Comparison of ENCODE assay signal across 15 mouse cellular contexts in genomic region chr6:50933510-50933909, GRCm38 (mm10).
DNase-seq lines count a peak whose midpoint lies in the region; ATAC-seq and TF ChIP-seq lines count a peak whose summit lies in the region.
"Had no signal": no experiment of that assay in that cellular context is flagged by ENCODE, and none has a peak within 500 bp of the region (broad histone marks: within the 10 kb centered on the region; RNA-seq: fewer than 3 reads in every experiment).

No protein-coding gene starts in this region.

- no peak overlapping the region for H3K4me2 ChIP-seq in midbrain, embryonic 11.5 days
- H3K4me2 ChIP-seq in embryonic facial prominence, embryonic 13.5 days, result no peak overlapping the region
- no peak overlapping the region for H3K4me2 ChIP-seq in neural tube, embryonic 15.5 days
- H3K4me2 ChIP-seq: midbrain, embryonic 12.5 days had no signal

- no peaks in the 10 kb centered on the region for H3K9me3 ChIP-seq in midbrain, embryonic 10.5 days (replicated peaks)
- H3K9me3 ChIP-seq in midbrain, embryonic 11.5 days (ENCODE audit: control insufficient read depth, low read length), result no peaks in the 10 kb centered on the region
- H3K9me3 ChIP-seq in embryonic facial prominence, embryonic 13.5 days, result no peaks in the 10 kb centered on the region
- H3K9me3 ChIP-seq in neural tube, embryonic 15.5 days (replicated peaks), result no peaks in the 10 kb centered on the region
- H3K9me3 ChIP-seq: G1E; midbrain, embryonic 12.5 days had no signal

- H3K4me1 ChIP-seq in midbrain, embryonic 10.5 days, result peaks cover 27% of the 10 kb centered on the region
- H3K4me1 ChIP-seq in midbrain, embryonic 11.5 days (ENCODE audit: control insufficient read depth, insufficient read depth, low read length), result no peaks in the 10 kb centered on the region; the same call in 1 of the 2 replicates
- peaks cover 10% of the 10 kb centered on the region; the same call in 1 of the 2 replicates for H3K4me1 ChIP-seq in cerebellum, adult 2 months (ENCODE audit: control insufficient read depth, insufficient read depth, low read length)
- H3K4me1 ChIP-seq in embryonic facial prominence, embryonic 13.5 days, result peaks cover 23% of the 10 kb centered on the region
- H3K4me1 ChIP-seq in neural tube, embryonic 15.5 days, result peaks cover 23% of the 10 kb centered on the region

- H3K27me3 ChIP-seq in midbrain, embryonic 10.5 days (ENCODE audit: low read depth, poor library complexity, severe bottlenecking), result peaks cover 4% of the 10 kb centered on the region; the same call in 1 of the 2 replicates
- H3K27me3 ChIP-seq in midbrain, embryonic 11.5 days (ENCODE audit: control insufficient read depth, insufficient read depth, low read length), result no peaks in the 10 kb centered on the region
- H3K27me3 ChIP-seq in cerebellum, adult 2 months (ENCODE audit: control insufficient read depth, insufficient read depth, low read length), result no peaks in the 10 kb centered on the region
- H3K27me3 ChIP-seq in embryonic facial prominence, embryonic 13.5 days, result peaks cover 14% of the 10 kb centered on the region; the same call in 1 of the 2 replicates
- no peaks in the 10 kb centered on the region for H3K27me3 ChIP-seq in neural tube, embryonic 15.5 days (replicated peaks)
- H3K27me3 ChIP-seq: midbrain, embryonic 12.5 days had no signal

- TF ChIP-seq POLR2A in cerebellum, adult 2 months (IDR thresholded peaks at IDR 0.05; ENCODE audit: borderline replicate concordance, insufficient read depth, low read length), result no peak

- H3K9ac ChIP-seq in midbrain, embryonic 11.5 days (ENCODE audit: low read length), result no peak overlapping the region
- no peak overlapping the region for H3K9ac ChIP-seq in embryonic facial prominence, embryonic 13.5 days
- no peak overlapping the region for H3K9ac ChIP-seq in neural tube, embryonic 15.5 days (replicated peaks)
- H3K9ac ChIP-seq: liver, embryonic 14.5 days; midbrain, embryonic 12.5 days had no signal

- H3K4me3 ChIP-seq in midbrain, embryonic 10.5 days, result no peak overlapping the region
- H3K4me3 ChIP-seq in midbrain, embryonic 11.5 days (ENCODE audit: low read depth, low read length), result no peak overlapping the region
- H3K4me3 ChIP-seq in cerebellum, adult 2 months (replicated peaks; ENCODE audit: insufficient read depth, low read depth, low read length), result no peak overlapping the region
- H3K4me3 ChIP-seq in embryonic facial prominence, embryonic 13.5 days, result no peak overlapping the region
- H3K4me3 ChIP-seq in neural tube, embryonic 15.5 days (replicated peaks), result no peak overlapping the region
- H3K4me3 ChIP-seq: midbrain, embryonic 12.5 days had no signal

- 95% methylated on average over 6 of the region's 6 CpGs for WGBS in midbrain, embryonic 10.5 days
- WGBS in midbrain, embryonic 11.5 days, result 91% methylated on average over 6 of the region's 6 CpGs
- 10% methylated on average over 6 of the region's 6 CpGs for WGBS in cerebellum, adult 2 months
- WGBS in embryonic facial prominence, embryonic 13.5 days, result 90% methylated on average over 6 of the region's 6 CpGs
- 68% methylated on average over 6 of the region's 6 CpGs for WGBS in neural tube, embryonic 15.5 days

- no peaks in the 10 kb centered on the region for H3K36me3 ChIP-seq in midbrain, embryonic 10.5 days
- H3K36me3 ChIP-seq in midbrain, embryonic 11.5 days (ENCODE audit: control insufficient read depth, insufficient read depth, low read length), result no peaks in the 10 kb centered on the region
- H3K36me3 ChIP-seq in embryonic facial prominence, embryonic 13.5 days, result no peaks in the 10 kb centered on the region
- H3K36me3 ChIP-seq in neural tube, embryonic 15.5 days, result no peaks in the 10 kb centered on the region
- H3K36me3 ChIP-seq: G1E; midbrain, embryonic 12.5 days had no signal

- TF ChIP-seq CTCF in cerebellum, adult 2 months (IDR thresholded peaks at IDR 0.05; ENCODE audit: borderline replicate concordance, insufficient read depth, low read depth, low read length), result no peak

- ATAC-seq in midbrain, embryonic 11.5 days (ENCODE audit: low FRiP score), result no peak
- no peak for ATAC-seq in embryonic facial prominence, embryonic 13.5 days (ENCODE audit: insufficient number of reproducible peaks, insufficient read depth, low FRiP score, low TSS enrichment, low read depth)
- 0 out of 2 replicates have a peak, but pooled peaks have one; percentile 26 for ATAC-seq in neural tube, embryonic 15.5 days (ENCODE audit: low FRiP score)
- ATAC-seq: intestine, postnatal 0 days had no signal

- peak overlapping the region; percentile 46 for H3K27ac ChIP-seq in midbrain, embryonic 10.5 days (replicated peaks)
- no peak overlapping the region for H3K27ac ChIP-seq in midbrain, embryonic 11.5 days (ENCODE audit: low read depth, low read length)
- H3K27ac ChIP-seq in cerebellum, adult 2 months (ENCODE audit: insufficient read depth, low read length), result no peak overlapping the region
- H3K27ac ChIP-seq in embryonic facial prominence, embryonic 13.5 days, result peak overlapping the region; percentile 64; the same call in 1 of the 2 replicates
- H3K27ac ChIP-seq in neural tube, embryonic 15.5 days (replicated peaks), result peak overlapping the region; percentile 58; the same call in 1 of the 2 replicates
- H3K27ac ChIP-seq: liver, embryonic 14.5 days; midbrain, embryonic 12.5 days had no signal

- no peak for DNase-seq in midbrain, embryonic 10.5 days (ENCODE audit: low spot score)
- DNase-seq in midbrain, embryonic 11.5 days (ENCODE audit: low spot score, missing footprints), result no peak
- DNase-seq in cerebellum, adult 2 months, result peak; percentile 74 to 82
- DNase-seq in testis, postnatal 10 days (ENCODE audit: low spot score), result no peak
- no peak for DNase-seq in spleen, postnatal 4 days (ENCODE audit: low spot score in 2 of 2)
- DNase-seq: adrenal gland, postnatal 10 days; heart, postnatal 14 days; kidney, postnatal 36 days; lung, postnatal 10 days had no signal

Comparison
In these comparisons a context has a peak if more than half of its experiments do, and no peak if none do; other contexts are left out.
1. H3K27ac ChIP-seq: peak in midbrain, embryonic 10.5 days (single experiment), embryonic facial prominence, embryonic 13.5 days (single experiment) and neural tube, embryonic 15.5 days (single experiment); none in midbrain, embryonic 11.5 days (single experiment) and cerebellum, adult 2 months (single experiment).
2. DNase-seq: peak in cerebellum, adult 2 months (2 of 2); none in midbrain, embryonic 10.5 days (single experiment), midbrain, embryonic 11.5 days (single experiment), testis, postnatal 10 days (single experiment) and spleen, postnatal 4 days (0 of 2).